Mouse (Mus musculus) C2C12 (cell line): ENCODE data around the gene Zfp28.

Experiments
- CTCF ChIP-seq: IDR thresholded peaks from one replicate; pipeline ENCODE4 v1.5.1; 2011; ENCODE audit not compliant: control insufficient read depth, insufficient read depth, insufficient read length
- MAX ChIP-seq: IDR thresholded peaks from one replicate; pipeline ENCODE4 v1.6.1; 2011; ENCODE audit warnings: mild to moderate bottlenecking, control low read depth
- USF1 ChIP-seq: IDR thresholded peaks from one replicate; pipeline ENCODE4 v1.6.1; 2011; ENCODE audit warnings: low read depth, mild to moderate bottlenecking, control low read depth, moderate library complexity

GRCm38 (mm10) chr7:6344124-6344523, 39.0 kb upstream of the Zfp28 start:
- TF ChIP-seq CTCF = no peak
- no peak for TF ChIP-seq MAX
- no peak for TF ChIP-seq USF1
